Mouse (Mus musculus) forebrain, embryonic 15.5 days (tissue): ENCODE measurements around the gene Wwox. TPM values are rescaled to one million over a fixed set of nuclear protein-coding genes. Genes with fewer than 3 reads are reported as not detected.
"Not testable (repeated sequence)": the region's sequence is repeated elsewhere in the genome, so short reads cannot be mapped to it uniquely, and the experiment has no call there.

Experiments
- ATAC-seq: fragments of 200-750 bp; cut with Nextera tagmentation; replicated peaks from 2 replicates; pipeline ENCODE4 v1.8.0; 2017; ENCODE audit warnings: mild to moderate bottlenecking, moderate TSS enrichment, moderate library complexity
- H3K27ac ChIP-seq: fragments of 300-500 bp; sonication (generic); replicated peaks from 2 replicates; pipeline ENCODE4 v1.5.1; 2015; ENCODE audit warnings: mild to moderate bottlenecking, inconsistent platforms
- H3K27me3 ChIP-seq: fragments of 300-500 bp; sonication (generic); 2 replicates; pipeline ENCODE4 v1.6.1; 2015; ENCODE audit warnings: inconsistent platforms
- H3K36me3 ChIP-seq: fragments of 300-500 bp; sonication (generic); 2 replicates; pipeline ENCODE4 v1.6.1; 2015; ENCODE audit warnings: mild to moderate bottlenecking, inconsistent platforms
- H3K4me1 ChIP-seq: fragments of 300-500 bp; sonication (generic); 2 replicates; pipeline ENCODE4 v1.6.1; 2015; ENCODE audit warnings: inconsistent platforms
- H3K4me2 ChIP-seq: fragments of 300-500 bp; sonication (generic); replicated peaks from 2 replicates; pipeline ENCODE4 v1.6.1; 2015; ENCODE audit warnings: mild to moderate bottlenecking, inconsistent platforms
- H3K4me3 ChIP-seq: fragments of 300-500 bp; sonication (generic); 2 replicates; pipeline ENCODE4 v1.5.1; 2015; ENCODE audit warnings: mild to moderate bottlenecking, inconsistent platforms
- H3K9ac ChIP-seq: fragments of 300-500 bp; sonication (generic); replicated peaks from 2 replicates; pipeline ENCODE4 v1.6.1; 2015; ENCODE audit warnings: mild to moderate bottlenecking, inconsistent platforms
- H3K9me3 ChIP-seq: fragments of 300-500 bp; sonication (generic); 2 replicates; pipeline ENCODE4 v1.6.1; 2016; ENCODE audit warnings: inconsistent platforms
- WGBS: fragments of 180-500 bp; shearing (Covaris S2); methylation state at CpG from one replicate; pipeline ENCODE4 v1.1.7; 2015; ENCODE audit warnings: mixed read lengths; 5-methylcytosine and 5-hydroxymethylcytosine counted together
- polyA plus RNA-seq: library from polyadenylated mRNA; unstranded; fragments of >200 nt; fragmentation: Nextera tagmentation; extraction: Ambion mirVana; gene quantifications from 2 replicates; pipeline ENCODE4 v1.2.1, GENCODE M21; 2015

Wwox gene
- polyA plus RNA-seq, 1 experiment from 2014 or later: 10.7 TPM

DNA sequence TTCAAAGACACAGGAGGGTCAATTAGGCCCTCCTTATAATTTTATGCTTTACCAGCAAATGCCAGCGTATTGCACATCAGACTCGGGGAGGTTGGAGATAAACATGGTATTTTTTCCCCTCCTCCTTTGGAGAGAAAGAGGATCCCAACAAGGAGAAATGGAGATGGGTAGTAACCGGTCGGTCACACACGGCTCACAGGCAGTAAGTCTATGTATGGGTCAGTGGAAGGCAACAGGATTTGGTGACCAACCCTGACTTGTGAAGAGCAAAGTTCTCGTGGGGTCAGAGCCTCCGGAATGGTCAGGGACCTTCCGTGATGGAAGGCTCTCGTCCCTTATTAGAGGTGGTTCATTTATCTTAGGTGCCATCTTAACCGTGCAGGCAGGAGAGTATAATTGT, 374.4 kb downstream of the Wwox start:
- Histone ChIP-seq H3K27ac (no peak overlapping the region), H3K4me2 (no peak overlapping the region), H3K4me1 (no peaks in the 10 kb centered on the region), H3K9ac (no peak overlapping the region), H3K9me3 (no peaks in the 10 kb centered on the region), H3K36me3 (no peaks in the 10 kb centered on the region), H3K4me3 (no peak overlapping the region), H3K27me3 (no peaks in the 10 kb centered on the region)
- WGBS: 83% methylated on average over 10 of the region's 10 CpGs
- ATAC-seq: no peak

- Histone ChIP-seq H3K36me3 (no peaks in the 10 kb centered on the region), H3K9me3 (no peaks in the 10 kb centered on the region), H3K27ac (no peak overlapping the region), H3K4me3 (no peak overlapping the region), H3K27me3 (no peaks in the 10 kb centered on the region), H3K9ac (no peak overlapping the region), H3K4me1 (no peaks in the 10 kb centered on the region), H3K4me2 (no peak overlapping the region)
- WGBS: 79% methylated on average over 10 of the region's 10 CpGs
- ATAC-seq: no peak
These were observed 375.6 kb downstream of the Wwox start for GRCm38 (mm10) chr8:114814769-114815736.

DNA sequence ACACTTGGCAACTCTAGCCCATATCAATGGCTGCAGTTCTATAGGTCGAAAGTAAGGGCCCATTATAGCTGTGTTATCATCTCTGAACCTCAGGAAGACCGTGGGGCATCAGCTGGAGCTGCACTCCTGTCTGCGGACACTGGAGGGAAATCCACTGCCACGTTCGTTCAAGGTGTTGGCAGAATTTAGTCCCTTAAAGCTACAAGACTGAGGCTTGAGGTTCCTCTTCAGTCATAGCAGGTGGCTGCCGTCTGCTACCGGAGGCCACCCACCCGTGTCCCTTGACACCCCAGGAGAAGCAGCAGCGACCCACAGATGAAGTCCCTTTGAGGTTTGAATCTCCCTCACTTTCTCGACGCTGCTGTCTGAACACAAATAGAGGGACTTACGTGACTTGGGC, 376.9 kb downstream of the Wwox start:
- no peaks in the 10 kb centered on the region for H3K36me3 ChIP-seq
- H3K4me2 ChIP-seq: no peak overlapping the region
- no peaks in the 10 kb centered on the region for H3K27me3 ChIP-seq
- ATAC-seq: no peak
- H3K9ac ChIP-seq: no peak overlapping the region
- no peaks in the 10 kb centered on the region for H3K9me3 ChIP-seq
- no peak overlapping the region for H3K27ac ChIP-seq
- H3K4me3 ChIP-seq: no peak overlapping the region
- no peaks in the 10 kb centered on the region for H3K4me1 ChIP-seq
- 77% methylated on average over 12 of the region's 12 CpGs for WGBS

GRCm38 (mm10) chr8:114816949-114817348, 377.5 kb downstream of the Wwox start:
- Histone ChIP-seq H3K4me3 (no peak overlapping the region), H3K4me2 (no peak overlapping the region), H3K36me3 (no peaks in the 10 kb centered on the region), H3K27ac (no peak overlapping the region), H3K4me1 (no peaks in the 10 kb centered on the region), H3K9me3 (no peaks in the 10 kb centered on the region), H3K9ac (no peak overlapping the region), H3K27me3 (no peaks in the 10 kb centered on the region)
- 23% methylated on average over 4 of the region's 4 CpGs for WGBS
- no peak for ATAC-seq

DNA sequence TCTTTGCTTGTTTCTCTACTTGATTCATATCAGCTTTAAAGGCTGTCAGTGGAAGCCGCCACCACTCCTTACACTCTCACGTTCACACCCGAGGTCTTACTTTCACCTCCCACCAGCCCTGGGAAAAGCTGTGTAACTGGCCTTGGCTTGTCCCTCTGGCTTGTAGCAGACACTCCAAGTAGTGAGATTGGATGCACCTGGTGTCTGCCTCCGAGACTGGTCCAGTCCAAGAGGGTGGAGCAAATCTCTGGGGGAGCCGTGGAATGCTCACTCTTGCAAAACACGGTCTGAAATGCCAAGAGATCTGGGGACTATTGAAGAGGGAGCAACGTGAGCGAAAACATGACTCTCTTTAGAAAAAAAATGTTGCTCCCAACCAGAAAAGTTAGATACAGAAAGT, 382.1 kb downstream of the Wwox start:
- no peak for ATAC-seq
- no peaks in the 10 kb centered on the region for H3K36me3 ChIP-seq
- H3K4me2 ChIP-seq: no peak overlapping the region
- WGBS: 86% methylated on average over 8 of the region's 8 CpGs
- H3K4me3 ChIP-seq: no peak overlapping the region
- no peaks in the 10 kb centered on the region for H3K4me1 ChIP-seq
- H3K27ac ChIP-seq: no peak overlapping the region
- no peaks in the 10 kb centered on the region for H3K9me3 ChIP-seq
- H3K27me3 ChIP-seq: no peaks in the 10 kb centered on the region
- no peak overlapping the region for H3K9ac ChIP-seq

DNA sequence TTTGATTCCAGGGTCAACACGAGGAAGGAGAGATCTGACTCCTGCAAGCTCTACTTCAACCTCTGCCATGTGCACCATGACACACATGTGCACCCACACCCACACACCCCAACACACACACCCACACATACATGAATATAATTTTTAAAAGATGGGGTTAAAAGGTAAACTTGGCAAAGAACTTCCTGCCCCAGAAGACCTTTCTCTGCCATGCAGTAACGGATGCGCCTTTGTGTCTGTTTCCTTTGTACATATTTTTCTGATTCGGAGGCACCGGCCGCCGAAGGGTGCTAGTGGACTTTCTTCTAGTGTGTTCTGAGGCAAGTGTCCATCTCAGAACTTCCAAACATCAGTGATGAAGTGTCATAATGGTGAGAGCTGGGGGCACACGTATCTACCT, 386.0 kb downstream of the Wwox start:
- no peaks in the 10 kb centered on the region for H3K36me3 ChIP-seq
- no peak overlapping the region for H3K27ac ChIP-seq
- H3K9me3 ChIP-seq: no peaks in the 10 kb centered on the region
- H3K27me3 ChIP-seq: no peaks in the 10 kb centered on the region
- ATAC-seq: no peak
- no peaks in the 10 kb centered on the region for H3K4me1 ChIP-seq
- no peak overlapping the region for H3K9ac ChIP-seq
- WGBS: 95% methylated on average over 8 of the region's 8 CpGs
- H3K4me2 ChIP-seq: no peak overlapping the region
- no peak overlapping the region for H3K4me3 ChIP-seq

DNA sequence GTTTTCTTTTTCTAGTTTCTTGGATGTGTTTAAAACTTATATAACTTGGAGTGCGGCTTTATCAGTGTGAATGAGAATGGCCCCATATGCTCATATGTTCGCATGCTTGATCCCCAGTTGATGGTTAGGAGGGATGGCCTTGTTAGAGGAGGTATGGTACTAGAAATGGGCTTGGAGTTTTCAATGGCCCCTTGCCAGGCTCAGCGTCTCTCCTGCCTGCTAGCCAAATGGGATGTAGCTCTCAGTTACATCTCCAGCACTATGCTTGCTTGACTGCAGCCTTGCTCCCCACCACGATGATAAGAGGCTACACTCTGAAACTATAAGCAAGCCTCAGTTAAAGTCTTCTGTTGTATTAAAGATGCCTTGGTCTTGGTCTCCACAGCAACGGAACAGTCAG, 387.5 kb downstream of the Wwox start:
- no peak overlapping the region for H3K4me2 ChIP-seq
- no peak overlapping the region for H3K4me3 ChIP-seq
- H3K27ac ChIP-seq: no peak overlapping the region
- H3K9ac ChIP-seq: no peak overlapping the region
- no peak for ATAC-seq
- H3K9me3 ChIP-seq: no peaks in the 10 kb centered on the region
- H3K36me3 ChIP-seq: no peaks in the 10 kb centered on the region
- no peaks in the 10 kb centered on the region for H3K27me3 ChIP-seq
- WGBS: 87% methylated on average over 5 of the region's 5 CpGs
- H3K4me1 ChIP-seq: no peaks in the 10 kb centered on the region

DNA sequence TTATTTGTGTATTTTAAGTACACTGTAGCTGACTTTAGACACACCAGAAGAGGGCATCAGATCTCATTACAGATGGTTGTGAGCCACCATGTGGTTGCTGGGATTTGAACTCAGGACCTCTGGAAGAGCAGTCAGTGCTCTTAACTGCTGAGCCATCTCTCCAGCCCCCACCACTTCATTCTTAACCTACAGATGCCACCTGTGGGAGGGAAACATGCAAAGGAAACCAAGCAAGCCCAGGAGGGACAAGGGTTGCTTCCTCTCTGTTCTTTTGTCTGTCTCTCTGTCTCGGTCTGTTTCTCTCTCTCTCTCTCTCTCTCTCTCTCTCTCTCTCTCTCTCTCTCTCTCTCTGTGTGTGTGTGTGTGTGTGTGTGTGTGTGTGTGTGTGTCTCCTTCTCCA, 388.4 kb downstream of the Wwox start:
- 47% methylated on average over 1 of the region's 1 CpGs for WGBS
- H3K27me3 ChIP-seq: not testable (repeated sequence)

GRCm38 (mm10) chr8:114831595-114831994, 392.1 kb downstream of the Wwox start:
- no peak overlapping the region for H3K4me2 ChIP-seq
- H3K9me3 ChIP-seq: no peaks in the 10 kb centered on the region
- H3K9ac ChIP-seq: no peak overlapping the region
- ATAC-seq: no peak
- no peaks in the 10 kb centered on the region for H3K36me3 ChIP-seq
- no peaks in the 10 kb centered on the region for H3K4me1 ChIP-seq
- 91% methylated on average over 9 of the region's 9 CpGs for WGBS
- H3K4me3 ChIP-seq: no peak overlapping the region
- H3K27me3 ChIP-seq: no peaks in the 10 kb centered on the region
- no peak overlapping the region for H3K27ac ChIP-seq

More for the DNA sequence above, 388.4 kb downstream of the Wwox start:
- not testable (repeated sequence) for H3K4me3 ChIP-seq, H3K36me3 ChIP-seq, H3K9ac ChIP-seq, H3K4me2 ChIP-seq, H3K4me1 ChIP-seq, H3K27ac ChIP-seq, H3K9me3 ChIP-seq, ATAC-seq

DNA sequence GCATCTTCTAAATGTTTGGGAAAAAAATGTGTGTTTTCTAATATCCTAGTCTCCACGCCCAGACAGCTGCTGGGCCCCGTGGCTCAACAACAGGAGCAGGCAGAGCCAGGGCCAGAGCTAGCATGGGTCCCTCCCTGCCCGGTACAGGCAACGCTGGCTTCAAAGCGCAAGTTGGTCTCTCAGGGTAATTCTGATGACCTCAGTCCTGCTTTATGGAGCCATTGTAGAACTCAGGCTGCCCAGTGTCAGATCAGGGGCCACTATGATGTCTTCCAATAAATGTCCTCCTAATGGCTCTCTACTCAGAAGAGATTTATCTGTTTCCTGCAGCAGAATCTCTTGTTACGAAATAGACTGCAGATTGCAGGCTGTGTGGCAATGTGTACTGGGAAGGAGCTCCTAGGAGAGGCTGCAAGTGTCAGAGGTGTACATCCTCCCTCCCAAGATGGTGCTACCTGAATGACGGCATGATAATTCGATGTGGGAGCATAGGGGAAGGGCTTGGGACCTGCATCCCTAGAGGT, 392.9 kb downstream of the Wwox start:
- ATAC-seq: no peak
- WGBS: 88% methylated on average over 8 of the region's 8 CpGs

GRCm38 (mm10) chr8:114834730-114835129, 395.3 kb downstream of the Wwox start:
- Histone ChIP-seq H3K4me3 (no peak overlapping the region), H3K9ac (no peak overlapping the region), H3K36me3 (no peaks in the 10 kb centered on the region), H3K4me1 (no peaks in the 10 kb centered on the region), H3K9me3 (no peaks in the 10 kb centered on the region), H3K4me2 (no peak overlapping the region), H3K27ac (no peak overlapping the region), H3K27me3 (no peaks in the 10 kb centered on the region)
- ATAC-seq: no peak
- 85% methylated on average over 15 of the region's 15 CpGs for WGBS

More for the DNA sequence above, 392.9 kb downstream of the Wwox start:
- H3K36me3 ChIP-seq: no peaks in the 10 kb centered on the region
- H3K4me2 ChIP-seq: no peak overlapping the region
- H3K4me3 ChIP-seq: no peak overlapping the region
- H3K27me3 ChIP-seq: no peaks in the 10 kb centered on the region
- no peak overlapping the region for H3K27ac ChIP-seq
- H3K9me3 ChIP-seq: no peaks in the 10 kb centered on the region
- H3K9ac ChIP-seq: no peak overlapping the region
- no peaks in the 10 kb centered on the region for H3K4me1 ChIP-seq

GRCm38 (mm10) chr8:114839998-114840397, 400.5 kb downstream of the Wwox start:
- no peak overlapping the region for H3K9ac ChIP-seq
- H3K4me2 ChIP-seq: no peak overlapping the region
- no peak overlapping the region for H3K27ac ChIP-seq
- H3K4me1 ChIP-seq: no peaks in the 10 kb centered on the region
- H3K4me3 ChIP-seq: no peak overlapping the region
- no peak for ATAC-seq
- WGBS: 93% methylated on average over 10 of the region's 10 CpGs
- H3K27me3 ChIP-seq: no peaks in the 10 kb centered on the region
- no peaks in the 10 kb centered on the region for H3K36me3 ChIP-seq
- H3K9me3 ChIP-seq: no peaks in the 10 kb centered on the region
